Mouse (Mus musculus) heart, postnatal 0 days (tissue): ENCODE data around the gene Med25. TPM values are rescaled to one million over a fixed set of nuclear protein-coding genes. Genes with fewer than 3 reads are reported as not detected.

Source experiments
- ATAC-seq: fragments of 200-750 bp; cut with Nextera tagmentation; 2 replicates; pipeline ENCODE4 v1.8.0; 2017; ENCODE audit warnings: low read depth, moderate number of reproducible peaks, moderate library complexity; ENCODE audit not compliant: insufficient read depth
- DNase-seq: peaks from one replicate; pipeline ENCODE4 v3.0.0-alpha.2; 2016; ENCODE audit warnings: low spot score
- H3K27ac ChIP-seq: fragments of 300-500 bp; sonication (generic); 2 replicates; pipeline ENCODE4 v1.5.1; 2014; ENCODE audit warnings: low read depth, mild to moderate bottlenecking
- H3K27me3 ChIP-seq: fragments of 300-500 bp; sonication (generic); 2 replicates; pipeline ENCODE4 v1.6.1; 2014; ENCODE audit warnings: low read length, mixed read lengths; ENCODE audit not compliant: control insufficient read depth, insufficient read depth
- H3K36me3 ChIP-seq: fragments of 300-500 bp; sonication (generic); replicated peaks from 2 replicates; pipeline ENCODE4 v1.6.1; 2014; ENCODE audit warnings: low read length, mixed read lengths; ENCODE audit not compliant: control insufficient read depth, insufficient read depth
- H3K4me1 ChIP-seq: fragments of 300-500 bp; sonication (generic); 2 replicates; pipeline ENCODE4 v1.6.1; 2014; ENCODE audit warnings: antibody characterized with exemption; ENCODE audit not compliant: control insufficient read depth, insufficient read depth
- H3K4me2 ChIP-seq: fragments of 300-500 bp; sonication (generic); 2 replicates; pipeline ENCODE4 v1.6.1; 2014; ENCODE audit warnings: low read depth, mild to moderate bottlenecking, low read length, moderate library complexity
- H3K4me3 ChIP-seq: fragments of 300-500 bp; sonication (generic); 2 replicates; pipeline ENCODE4 v1.5.1; 2014; ENCODE audit warnings: low read depth, low read length
- H3K9ac ChIP-seq: fragments of 300-500 bp; sonication (generic); replicated peaks from 2 replicates; pipeline ENCODE4 v1.6.1; 2014; ENCODE audit warnings: low read depth, low read length, mixed read lengths
- H3K9me3 ChIP-seq: fragments of 300-500 bp; sonication (generic); replicated peaks from 2 replicates; pipeline ENCODE4 v1.6.1; 2016; ENCODE audit warnings: low read length; ENCODE audit not compliant: control insufficient read depth
- CTCF ChIP-seq: IDR thresholded peaks from 2 replicates; pipeline ENCODE4 v1.5.1; 2016; ENCODE audit warnings: antibody characterized with exemption, control low read depth, low read depth
- EP300 ChIP-seq: IDR thresholded peaks from 2 replicates; pipeline ENCODE4 v1.6.1; 2016; ENCODE audit warnings: antibody characterized with exemption, low read depth
- WGBS: fragments of 180-500 bp; shearing (Covaris S2); extraction: QIAGEN DNeasy Blood & Tissue Kit; methylation state at CpG from one replicate; pipeline ENCODE4 v1.1.7; 2014; 5-methylcytosine and 5-hydroxymethylcytosine counted together
- polyA plus RNA-seq: library from polyadenylated mRNA; unstranded; fragments of >200 nt; fragmentation: Nextera tagmentation; extraction: Ambion mirVana; gene quantifications from 2 replicates; pipeline ENCODE4 v1.2.1, GENCODE M21; 2015
- total RNA-seq: library from RNA; depleted of rRNA; stranded (reverse); fragments of >200 nt; gene quantifications from 2 replicates; pipeline ENCODE4 v1.2.3, GENCODE M21; 2014; ENCODE audit warnings: low replicate concordance

The Med25 gene
- total and polyA plus RNA-seq, 2 experiments from 2014 or later = 73.3 to 112 TPM

DNA sequence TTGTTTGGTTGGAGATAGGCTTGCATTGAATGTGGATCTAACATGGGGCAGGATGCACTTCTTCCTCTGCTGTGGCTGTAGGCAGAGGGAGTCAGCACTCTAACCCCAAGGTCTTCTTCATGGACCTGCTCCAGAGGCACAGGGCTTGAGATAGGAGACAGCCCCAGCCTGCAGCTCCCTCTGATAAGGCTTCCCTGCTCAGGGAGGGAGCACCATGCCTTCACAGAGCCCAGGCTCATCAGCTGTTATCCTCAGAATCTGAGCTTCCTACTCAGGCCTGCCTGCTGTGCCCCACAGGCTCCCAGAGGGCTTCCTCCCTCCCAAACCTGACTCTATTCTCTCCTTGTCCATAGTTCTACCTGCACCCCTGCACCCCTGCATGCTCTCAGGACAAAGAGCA is 30.0 kb upstream of the Med25 start:
- Histone ChIP-seq H3K27me3 (no peaks in the 10 kb centered on the region), H3K36me3 (peaks cover 33% of the 10 kb centered on the region), H3K9ac (no peak overlapping the region), H3K4me2 (no peak overlapping the region), H3K9me3 (no peaks in the 10 kb centered on the region), H3K4me1 (0 out of 2 replicates have a peak, but pooled peaks cover under 1% of the 10 kb centered on the region), H3K27ac (no peak overlapping the region), H3K4me3 (no peak overlapping the region)
- TF ChIP-seq EP300 (no peak), CTCF (no peak)
- ATAC-seq = no peak
- no peak for DNase-seq

GRCm38 (mm10) chr7:44919127-44919526 is 26.6 kb upstream of the Med25 start:
- Histone ChIP-seq H3K4me3 (no peak overlapping the region), H3K4me2 (no peak overlapping the region), H3K27me3 (no peaks in the 10 kb centered on the region), H3K36me3 (peaks cover 36% of the 10 kb centered on the region), H3K4me1 (no peaks in the 10 kb centered on the region), H3K9ac (no peak overlapping the region), H3K27ac (no peak overlapping the region), H3K9me3 (no peaks in the 10 kb centered on the region)
- ATAC-seq (no peak), DNase-seq (no peak)
- no peak for TF ChIP-seq EP300
- TF ChIP-seq CTCF = no peak
- WGBS = 91% methylated on average over 5 of the region's 5 CpGs

DNA sequence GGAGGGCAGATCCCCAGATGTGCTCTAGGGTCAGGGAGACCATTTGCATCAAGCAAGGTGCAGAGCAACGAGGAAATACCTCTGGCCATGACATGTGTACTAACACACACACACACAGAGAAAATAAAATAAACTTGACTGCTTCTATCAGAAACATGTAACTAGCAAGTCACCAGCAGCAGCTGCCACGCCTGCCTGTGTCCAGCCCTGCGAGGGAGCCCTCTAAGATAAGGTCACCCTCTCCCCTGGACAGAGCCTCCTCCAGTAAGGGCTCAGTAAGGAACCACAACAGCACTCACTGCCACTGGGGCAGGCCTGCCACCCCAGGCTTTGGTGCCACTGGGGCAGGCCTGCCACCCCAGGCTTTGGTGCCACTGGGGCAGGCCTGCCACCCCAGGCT is 25.7 kb upstream of the Med25 start:
- Histone ChIP-seq H3K4me3 (no peak overlapping the region), H3K36me3 (peaks cover 37% of the 10 kb centered on the region), H3K27me3 (no peaks in the 10 kb centered on the region), H3K4me2 (no peak overlapping the region), H3K4me1 (no peaks in the 10 kb centered on the region), H3K9ac (no peak overlapping the region; the same call in 1 of the 2 replicates), H3K9me3 (no peaks in the 10 kb centered on the region), H3K27ac (no peak overlapping the region)
- no peak for DNase-seq
- ATAC-seq = no peak; the same call in 1 of the 2 replicates
- 55% methylated on average over 3 of the region's 3 CpGs for WGBS
- TF ChIP-seq EP300 = no peak
- no peak for TF ChIP-seq CTCF

- H3K27ac ChIP-seq = no peak overlapping the region
- H3K27me3 ChIP-seq = no peaks in the 10 kb centered on the region
- H3K4me1 ChIP-seq = no peaks in the 10 kb centered on the region
- H3K9ac ChIP-seq = no peak overlapping the region
- H3K36me3 ChIP-seq = peaks cover 39% of the 10 kb centered on the region
- H3K4me2 ChIP-seq = no peak overlapping the region
- DNase-seq (no peak), ATAC-seq (no peak)
- WGBS = 86% methylated on average over 4 of the region's 4 CpGs
- H3K9me3 ChIP-seq = no peaks in the 10 kb centered on the region
- no peak overlapping the region for H3K4me3 ChIP-seq
- no peak for TF ChIP-seq CTCF
- TF ChIP-seq EP300 = no peak
These were observed 24.4 kb upstream of the Med25 start for GRCm38 (mm10) chr7:44916881-44917280.

- Histone ChIP-seq H3K27me3 (no peaks in the 10 kb centered on the region), H3K9me3 (no peaks in the 10 kb centered on the region), H3K9ac (no peak overlapping the region), H3K36me3 (peaks cover 41% of the 10 kb centered on the region), H3K4me3 (no peak overlapping the region), H3K4me2 (no peak overlapping the region), H3K27ac (no peak overlapping the region), H3K4me1 (no peaks in the 10 kb centered on the region)
- TF ChIP-seq CTCF (no peak), EP300 (no peak)
- DNase-seq (no peak), ATAC-seq (no peak)
- WGBS = 73% methylated on average over 6 of the region's 6 CpGs
These were observed 23.7 kb upstream of the Med25 start for GRCm38 (mm10) chr7:44916191-44916590.

GRCm38 (mm10) chr7:44915314-44915713 is 22.8 kb upstream of the Med25 start:
- 88% methylated on average over 9 of the region's 9 CpGs for WGBS
- H3K27me3 ChIP-seq = no peaks in the 10 kb centered on the region
- TF ChIP-seq EP300 (no peak), CTCF (no peak)

More at GRCm38 (mm10) chr7:44915314-44915713, 22.8 kb upstream of the Med25 start:
- Histone ChIP-seq H3K4me3 (no peak overlapping the region), H3K4me1 (no peaks in the 10 kb centered on the region), H3K4me2 (no peak overlapping the region), H3K9ac (no peak overlapping the region), H3K36me3 (peaks cover 48% of the 10 kb centered on the region), H3K9me3 (no peaks in the 10 kb centered on the region), H3K27ac (no peak overlapping the region)
- ATAC-seq = no peak
- DNase-seq = no peak
